Mouse (Mus musculus) liver, adult 2 months (tissue): Measurements from ENCODE around the gene Lrrc10. TPM values are rescaled to one million over a fixed set of nuclear protein-coding genes. Genes with fewer than 3 reads are reported as not detected.

Experiments used
- DNase-seq: peaks from one replicate; pipeline ENCODE4 v3.0.0-alpha.2; 2011; ENCODE audit warnings: low read depth, low spot score; ENCODE audit errors: extremely low read depth
- H3K27ac ChIP-seq: fragments of 200-500 bp; replicated peaks from 2 replicates; pipeline ENCODE4 v1.5.1; 2012; ENCODE audit warnings: low read depth, mild to moderate bottlenecking, control low read depth, inconsistent platforms, low read length; ENCODE audit not compliant: insufficient read depth
- H3K27me3 ChIP-seq: fragments of 200-500 bp; 2 replicates; pipeline ENCODE4 v1.6.1; 2012; ENCODE audit warnings: mild to moderate bottlenecking, moderate library complexity, low read length, inconsistent platforms; ENCODE audit not compliant: control insufficient read depth, insufficient read depth
- H3K36me3 ChIP-seq: fragments of 200-500 bp; 2 replicates; pipeline ENCODE4 v1.6.1; 2012; ENCODE audit warnings: low read length, inconsistent platforms; ENCODE audit not compliant: control insufficient read depth, insufficient read depth
- H3K4me1 ChIP-seq: fragments of 200-500 bp; 2 replicates; pipeline ENCODE4 v1.6.1; 2011; ENCODE audit warnings: low read length; ENCODE audit not compliant: control insufficient read depth, insufficient read depth
- H3K4me3 ChIP-seq: fragments of 200-500 bp; 2 replicates; pipeline ENCODE4 v1.5.1; 2011; ENCODE audit warnings: low read depth, mild to moderate bottlenecking, control low read depth, low read length, moderate library complexity; ENCODE audit not compliant: insufficient read depth
- H3K79me2 ChIP-seq: fragments of 200-500 bp; 2 replicates; pipeline ENCODE4 v1.6.1; 2012; ENCODE audit warnings: inconsistent platforms, mild to moderate bottlenecking, low read length, moderate library complexity; ENCODE audit not compliant: control insufficient read depth, insufficient read depth
- H3K9ac ChIP-seq: fragments of 200-500 bp; 2 replicates; pipeline ENCODE4 v1.6.1; 2012; ENCODE audit warnings: low read depth, mild to moderate bottlenecking, control low read depth, inconsistent platforms, low read length
- CTCF ChIP-seq: fragments of 200-500 bp; IDR thresholded peaks from 2 replicates; pipeline ENCODE4 v1.5.1; 2011; ENCODE audit warnings: low read depth, low read length, control low read depth
- POLR2A ChIP-seq: fragments of 200-500 bp; IDR thresholded peaks from 2 replicates; pipeline ENCODE4 v1.6.1; 2011; ENCODE audit warnings: low read length, control low read depth; ENCODE audit not compliant: insufficient read depth; ENCODE audit errors: extremely low read depth
- WGBS: fragments of 180-500 bp; shearing (Covaris S2); methylation state at CpG from one replicate; pipeline ENCODE4 v1.1.7; 2018; 5-methylcytosine and 5-hydroxymethylcytosine counted together
- polyA plus RNA-seq: library from polyadenylated mRNA; depleted of rRNA; stranded (reverse); fragments of >200 nt; gene quantifications from 2 replicates; pipeline ENCODE4 v1.2.3, GENCODE M21; 2012
- total RNA-seq: library from RNA; depleted of rRNA; stranded (reverse); fragments of >200 nt; gene quantifications from 2 replicates; pipeline ENCODE4 v1.2.3, GENCODE M21; 2014

The Lrrc10 gene
- total and polyA plus RNA-seq, 2 experiments, result not detected

DNA sequence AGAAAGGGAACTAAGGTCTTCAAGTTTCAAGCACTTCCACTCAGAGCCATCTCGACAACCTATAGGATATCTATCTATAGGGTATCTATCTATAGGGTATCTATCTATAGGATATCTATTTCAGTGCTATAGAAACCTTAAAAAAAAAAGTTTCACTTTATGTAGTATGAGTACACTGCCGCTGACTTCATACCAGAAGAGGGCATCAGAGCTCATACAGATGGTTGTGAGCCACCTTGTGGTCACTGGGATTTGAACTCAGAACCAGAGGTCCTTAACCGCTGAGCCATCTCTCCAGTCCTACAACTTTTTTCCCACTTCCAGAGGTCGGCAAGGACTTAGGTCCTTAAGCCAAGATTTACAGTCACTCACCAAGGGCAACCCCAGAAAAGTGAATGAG lies 10.5 kb downstream of the Lrrc10 start:
- DNase-seq, result no peak
- no peak overlapping the region for H3K4me3 ChIP-seq
- H3K27me3 ChIP-seq, result no peaks in the 10 kb centered on the region
- 90% methylated on average over 4 of the region's 4 CpGs for WGBS
- H3K36me3 ChIP-seq, result peaks cover 86% of the 10 kb centered on the region
- no peak for TF ChIP-seq POLR2A
- TF ChIP-seq CTCF, result no peak
- H3K4me1 ChIP-seq, result no peaks in the 10 kb centered on the region
- no peak overlapping the region for H3K27ac ChIP-seq
- H3K9ac ChIP-seq, result no peak overlapping the region
- no peaks in the 10 kb centered on the region for H3K79me2 ChIP-seq

DNA sequence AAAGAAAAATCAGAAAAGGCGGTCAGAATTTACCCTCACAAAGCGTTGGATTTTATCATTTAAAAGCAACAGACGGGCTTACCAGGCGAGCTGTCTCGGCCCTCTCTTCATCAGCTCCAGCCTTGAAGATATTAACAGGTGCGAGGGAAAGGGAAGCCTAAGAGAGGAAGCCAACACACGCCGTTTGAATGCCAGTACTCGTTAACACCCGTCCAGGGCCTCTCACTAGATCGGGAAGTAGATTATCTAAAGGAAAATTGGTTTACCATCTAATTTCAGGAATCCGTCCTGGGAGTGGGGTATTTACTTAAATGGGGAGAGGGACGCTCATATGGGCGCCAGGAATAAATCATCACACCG lies 17.7 kb downstream of the Lrrc10 start:
- H3K79me2 ChIP-seq, result peaks cover 8% of the 10 kb centered on the region; the same call in 1 of the 2 replicates
- peak overlapping the region; percentile 52 for H3K9ac ChIP-seq
- peak overlapping the region; percentile 98 for H3K4me3 ChIP-seq
- peaks cover 35% of the 10 kb centered on the region for H3K36me3 ChIP-seq
- no peak overlapping the region for H3K27ac ChIP-seq
- no peak for DNase-seq
- peaks cover 4% of the 10 kb centered on the region for H3K4me1 ChIP-seq
- TF ChIP-seq CTCF, result no peak
- TF ChIP-seq POLR2A, result no peak
- WGBS, result 3% methylated on average over 15 of the region's 15 CpGs
- no peaks in the 10 kb centered on the region for H3K27me3 ChIP-seq

DNA sequence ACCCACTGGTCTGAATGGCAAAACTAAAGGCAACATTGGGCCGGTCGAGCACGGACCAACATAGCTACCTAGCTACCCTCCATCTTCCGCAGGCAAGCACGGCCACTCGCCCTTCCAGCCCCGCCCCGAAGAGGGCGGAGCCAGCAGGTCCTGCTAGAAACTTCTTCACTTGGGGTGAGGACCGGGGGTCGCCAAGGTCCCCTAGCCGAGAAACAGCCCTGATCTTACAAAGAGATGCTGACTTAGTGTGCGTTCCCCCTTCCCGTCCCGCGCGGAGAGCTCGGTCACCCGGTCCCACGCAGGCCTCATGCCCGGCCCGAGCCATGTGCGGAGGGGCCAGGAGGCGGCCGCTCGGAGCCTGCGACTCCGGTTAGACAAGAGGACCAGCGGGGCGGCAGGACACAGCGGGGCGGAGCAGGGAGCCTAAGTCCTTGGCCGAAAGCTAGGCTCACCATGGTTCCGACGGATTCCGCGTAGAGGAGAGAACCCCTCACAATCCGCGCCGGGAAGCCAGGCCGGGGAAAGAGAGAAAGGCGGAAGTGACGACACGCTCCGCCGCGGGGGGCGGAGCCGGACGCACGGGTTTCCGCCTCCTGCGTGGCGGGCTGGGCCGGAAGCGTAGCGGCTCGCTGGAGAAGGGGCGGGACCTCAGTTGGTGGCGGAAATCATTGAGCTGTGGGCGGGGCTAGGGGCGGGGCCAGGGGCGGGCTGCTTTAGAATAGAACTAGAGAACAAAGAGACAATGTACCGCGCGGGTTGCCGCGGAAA lies 18.3 kb downstream of the Lrrc10 start, which contains the start of gene Cct2:
Gene Cct2, minus strand, starts transcription at position 561 of the 768 bp plus-strand sequence.
- H3K4me1 ChIP-seq, result peaks cover 4% of the 10 kb centered on the region
- peak within 1 kb of the TSS; percentile 95 for H3K9ac ChIP-seq
- peaks cover 31% of the 10 kb centered on the region for H3K36me3 ChIP-seq
- H3K27me3 ChIP-seq, result no peaks in the 10 kb centered on the region
- TF ChIP-seq CTCF (no peak), POLR2A (peak; percentile 37; the same call in 1 of the 2 replicates)
- peak; percentile 76 for DNase-seq
- 1% methylated on average over 68 of the region's 68 CpGs for WGBS
- peaks cover 8% of the 10 kb centered on the region; the same call in 1 of the 2 replicates for H3K79me2 ChIP-seq
- peak within 1 kb of the TSS; percentile 98 for H3K4me3 ChIP-seq
- peak within 1 kb of the TSS; percentile 82 for H3K27ac ChIP-seq

DNA sequence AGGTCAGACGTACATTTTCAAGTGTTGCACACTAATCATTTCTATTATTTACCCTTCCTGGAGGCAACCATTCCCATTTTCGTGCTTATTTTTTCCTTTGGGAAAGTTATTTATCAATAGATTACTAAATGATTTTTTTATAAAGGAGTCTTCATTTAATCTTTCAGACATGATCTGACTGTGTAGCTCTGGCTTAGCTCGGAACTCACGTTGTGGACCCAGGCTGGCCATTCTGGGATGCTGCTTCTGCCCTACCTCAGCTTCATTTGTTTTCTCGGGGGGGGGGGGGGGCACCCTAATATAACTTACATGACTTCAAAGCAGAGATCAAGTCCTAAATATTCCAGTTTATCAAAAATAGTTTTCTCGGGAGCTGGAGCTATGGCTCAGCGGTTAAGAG lies 18.9 kb downstream of the Lrrc10 start:
- H3K36me3 ChIP-seq, result peaks cover 25% of the 10 kb centered on the region
- H3K79me2 ChIP-seq, result peaks cover 8% of the 10 kb centered on the region; the same call in 1 of the 2 replicates
- no peak overlapping the region for H3K9ac ChIP-seq
- H3K4me3 ChIP-seq, result no peak overlapping the region; the same call in 1 of the 2 replicates
- 8% methylated on average over 7 of the region's 7 CpGs for WGBS
- peaks cover 4% of the 10 kb centered on the region for H3K4me1 ChIP-seq
- no peak overlapping the region for H3K27ac ChIP-seq
- no peaks in the 10 kb centered on the region for H3K27me3 ChIP-seq
- no peak for DNase-seq
- TF ChIP-seq POLR2A, result no peak
- no peak for TF ChIP-seq CTCF

DNA sequence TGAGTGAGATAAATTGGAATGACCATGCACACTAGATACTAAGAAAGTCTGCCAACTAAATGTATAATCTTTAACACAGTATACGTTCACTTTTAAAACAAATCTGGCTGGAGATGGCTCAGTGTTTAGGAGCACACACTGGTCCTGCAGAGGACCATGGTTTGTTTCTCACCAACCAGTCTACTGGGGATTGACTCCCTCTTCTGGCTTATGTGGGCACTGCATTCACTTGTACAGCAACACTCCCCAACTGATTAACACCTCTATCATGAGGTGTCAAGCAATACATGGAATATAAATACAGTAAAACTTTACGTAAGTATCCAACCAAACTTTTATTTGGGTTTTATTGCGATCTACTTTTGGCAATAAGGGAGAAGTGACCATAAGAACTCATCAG lies 24.0 kb downstream of the Lrrc10 start:
- no peaks in the 10 kb centered on the region for H3K79me2 ChIP-seq
- DNase-seq, result no peak
- H3K27ac ChIP-seq, result no peak overlapping the region
- peaks cover 17% of the 10 kb centered on the region for H3K36me3 ChIP-seq
- no peaks in the 10 kb centered on the region for H3K27me3 ChIP-seq
- H3K4me3 ChIP-seq, result no peak overlapping the region
- 96% methylated on average over 3 of the region's 3 CpGs for WGBS
- no peaks in the 10 kb centered on the region for H3K4me1 ChIP-seq
- no peak overlapping the region for H3K9ac ChIP-seq
- TF ChIP-seq CTCF (no peak), POLR2A (no peak)
